10 mouse cellular contexts compared by ENCODE assay signal in genomic region chr8:70560096-70560495, GRCm38 (mm10). TPM values are rescaled to one million over a fixed set of nuclear protein-coding genes. Genes with fewer than 3 reads are reported as not detected.
DNase-seq lines count a peak whose midpoint lies in the region; ATAC-seq and TF ChIP-seq lines count a peak whose summit lies in the region.
"Had no signal": no experiment of that assay in that cellular context is flagged by ENCODE, and none has a peak within 500 bp of the region (broad histone marks: within the 10 kb centered on the region; RNA-seq: fewer than 3 reads in every experiment).

No protein-coding gene starts in this region.

- no peak for DNase-seq in frontal cortex, postnatal 14 days (ENCODE audit: low spot score in 2 of 2)
- DNase-seq in NIH3T3 (ENCODE audit: low read depth), result peak; percentile 43
- peak; percentile 74 for DNase-seq in gastrocnemius, adult 18-20 months (ENCODE audit: low spot score)
- DNase-seq in lung, embryonic 14.5 days, result peak; percentile 71
- DNase-seq in testis, postnatal 14 days (ENCODE audit: low spot score), result peak; percentile 79
- no peak for DNase-seq in retina, embryonic 14.5 days (ENCODE audit: low spot score)

- H3K4me3 ChIP-seq in intestine, embryonic 16.5 days (ENCODE audit: low read length), result no peak overlapping the region
- H3K4me3 ChIP-seq in lung, embryonic 14.5 days (ENCODE audit: low read depth, low read length), result no peak overlapping the region
- H3K4me3 ChIP-seq: hindbrain, embryonic 15.5 days had no signal

- no peaks in the 10 kb centered on the region for H3K27me3 ChIP-seq in intestine, embryonic 16.5 days (replicated peaks; ENCODE audit: control insufficient read depth, insufficient read depth, low read length)
- no peaks in the 10 kb centered on the region for H3K27me3 ChIP-seq in lung, embryonic 14.5 days (ENCODE audit: insufficient read depth, low read length)
- H3K27me3 ChIP-seq: hindbrain, embryonic 15.5 days; Patski had no signal

- TF ChIP-seq CTCF in lung, embryonic 14.5 days (IDR thresholded peaks at IDR 0.05; ENCODE audit: low read depth), result peak; percentile 51

- no peak overlapping the region for H3K9ac ChIP-seq in intestine, embryonic 16.5 days (ENCODE audit: low read depth, low read length)
- H3K9ac ChIP-seq in lung, embryonic 14.5 days, result no peak overlapping the region
- H3K9ac ChIP-seq: hindbrain, embryonic 15.5 days had no signal

- no peaks in the 10 kb centered on the region for H3K36me3 ChIP-seq in intestine, embryonic 16.5 days (ENCODE audit: control insufficient read depth, insufficient read depth, low read length)
- 0 out of 2 replicates have a peak, but pooled peaks cover 2% of the 10 kb centered on the region for H3K36me3 ChIP-seq in lung, embryonic 14.5 days (ENCODE audit: insufficient read depth)
- H3K36me3 ChIP-seq: hindbrain, embryonic 15.5 days had no signal

- WGBS in intestine, embryonic 16.5 days, result 85% methylated on average over 2 of the region's 2 CpGs
- WGBS in lung, embryonic 14.5 days, result 61% methylated on average over 2 of the region's 2 CpGs

- 0 out of 2 replicates have a peak, but pooled peaks have one; percentile 35 for ATAC-seq in frontal cortex, adult (ENCODE audit: low TSS enrichment)
- ATAC-seq in intestine, embryonic 16.5 days, result peak; percentile 17; the same call in 1 of the 2 replicates
- no peak for ATAC-seq in lung, embryonic 14.5 days (ENCODE audit: insufficient read depth)
- ATAC-seq: Patski had no signal

- H3K9me3 ChIP-seq in intestine, embryonic 16.5 days (ENCODE audit: control insufficient read depth, low read length), result no peaks in the 10 kb centered on the region
- H3K9me3 ChIP-seq in lung, embryonic 14.5 days (ENCODE audit: low read depth, low read length), result no peaks in the 10 kb centered on the region
- H3K9me3 ChIP-seq: hindbrain, embryonic 15.5 days had no signal

- H3K4me2 ChIP-seq in intestine, embryonic 16.5 days (ENCODE audit: low read depth, low read length), result no peak overlapping the region
- no peak overlapping the region for H3K4me2 ChIP-seq in lung, embryonic 14.5 days
- H3K4me2 ChIP-seq: hindbrain, embryonic 15.5 days had no signal

- H3K27ac ChIP-seq in intestine, embryonic 16.5 days (ENCODE audit: low read length), result no peak overlapping the region
- H3K27ac ChIP-seq in lung, embryonic 14.5 days (ENCODE audit: low read depth), result no peak overlapping the region
- H3K27ac ChIP-seq: hindbrain, embryonic 15.5 days had no signal

- peaks cover 26% of the 10 kb centered on the region for H3K4me1 ChIP-seq in intestine, embryonic 16.5 days (ENCODE audit: control insufficient read depth, insufficient read depth, low read length)
- peaks cover 17% of the 10 kb centered on the region; the same call in 1 of the 2 replicates for H3K4me1 ChIP-seq in lung, embryonic 14.5 days (ENCODE audit: insufficient read depth)

RNA-seq across cellular contexts. Expression of gene Ell, which starts 20.8 kb away (rescaled TPM):
- 10 to 100 TPM; 12.5 to 21.8 TPM for total RNA-seq in gastrocnemius, adult 18-20 months (2021)
- 16.6 and 17.7 TPM in 2 replicates for polyA plus RNA-seq in intestine, embryonic 16.5 days (2015; fragmentation: Nextera tagmentation; extraction: Ambion mirVana)
- 18.5 and 20.0 TPM in 2 replicates for polyA plus RNA-seq in lung, embryonic 14.5 days (2014; fragmentation: Nextera tagmentation; extraction: Ambion mirVana)

RNA-seq across cellular contexts. Expression of gene Kxd1, which starts 32.3 kb away (rescaled TPM):
- 10 to 100 TPM; 76.3 to 80.6 TPM for total RNA-seq in gastrocnemius, adult 18-20 months (2021)
- polyA plus RNA-seq in intestine, embryonic 16.5 days (2015; fragmentation: Nextera tagmentation; extraction: Ambion mirVana), result 65.3 and 67.3 TPM in 2 replicates
- polyA plus RNA-seq in lung, embryonic 14.5 days (2014; fragmentation: Nextera tagmentation; extraction: Ambion mirVana), result 56.3 and 59.0 TPM in 2 replicates

RNA-seq across cellular contexts. Expression of gene Fkbp8, which starts 32.6 kb away (rescaled TPM):
- 100 to 1,000 TPM; 103 to 105 TPM for total RNA-seq in gastrocnemius, adult 18-20 months (2021)
- 320 and 328 TPM in 2 replicates for polyA plus RNA-seq in intestine, embryonic 16.5 days (2015; fragmentation: Nextera tagmentation; extraction: Ambion mirVana)
- 239 and 245 TPM in 2 replicates for polyA plus RNA-seq in lung, embryonic 14.5 days (2014; fragmentation: Nextera tagmentation; extraction: Ambion mirVana)

RNA-seq across cellular contexts. Expression of gene Isyna1, which starts 34.1 kb away (rescaled TPM):
- 1 to 10 TPM; 2.6 to 3.2 TPM for total RNA-seq in gastrocnemius, adult 18-20 months (2021)
- 105 and 121 TPM in 2 replicates for polyA plus RNA-seq in intestine, embryonic 16.5 days (2015; fragmentation: Nextera tagmentation; extraction: Ambion mirVana)
- polyA plus RNA-seq in lung, embryonic 14.5 days (2014; fragmentation: Nextera tagmentation; extraction: Ambion mirVana), result 91.6 and 107 TPM in 2 replicates

RNA-seq across cellular contexts. Expression of gene Ssbp4, which starts 48.6 kb away (rescaled TPM):
- total RNA-seq in gastrocnemius, adult 18-20 months (2021), result 10 to 100 TPM; 11.6 to 19.4 TPM
- 63.2 and 73.9 TPM in 2 replicates for polyA plus RNA-seq in intestine, embryonic 16.5 days (2015; fragmentation: Nextera tagmentation; extraction: Ambion mirVana)
- 127 and 143 TPM in 2 replicates for polyA plus RNA-seq in lung, embryonic 14.5 days (2014; fragmentation: Nextera tagmentation; extraction: Ambion mirVana)

Comparison
In these comparisons a context has a peak if more than half of its experiments do, and no peak if none do; other contexts are left out.
1. DNase-seq: peak in NIH3T3 (single experiment), gastrocnemius, adult 18-20 months (single experiment), lung, embryonic 14.5 days (single experiment) and testis, postnatal 14 days (single experiment); none in frontal cortex, postnatal 14 days (0 of 2) and retina, embryonic 14.5 days (single experiment).